23 mouse cellular contexts compared by ENCODE assay signal in the genomic region with DNA sequence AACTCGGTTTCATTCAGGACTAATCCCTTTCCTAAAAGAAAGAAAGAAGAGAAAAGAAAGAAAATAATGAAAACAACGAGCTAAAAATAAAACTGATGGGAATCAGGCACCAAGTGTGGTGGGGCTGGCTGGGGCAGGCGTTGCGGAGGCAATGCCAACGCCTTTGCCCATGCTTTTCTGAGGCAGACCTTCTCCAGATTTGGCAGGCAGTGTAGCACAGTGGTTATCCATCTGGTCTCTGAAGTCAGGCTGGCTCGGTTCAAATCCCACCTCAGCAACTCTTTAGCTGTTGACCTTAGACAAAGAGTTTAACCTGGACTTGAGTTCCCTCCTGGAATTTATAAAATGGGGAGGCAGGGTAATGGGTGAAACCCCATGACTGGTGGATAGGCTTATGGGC. TPM values are rescaled to one million over a fixed set of nuclear protein-coding genes. Genes with fewer than 3 reads are reported as not detected.
A peak's percentile ranks its signal among the peaks of the same experiment; 100 is the strongest.
DNase-seq lines count a peak whose midpoint lies in the region; ATAC-seq and TF ChIP-seq lines count a peak whose summit lies in the region.
"Had no signal": no experiment of that assay in that cellular context is flagged by ENCODE, and none has a peak within 500 bp of the region (broad histone marks: within the 10 kb centered on the region; RNA-seq: fewer than 3 reads in every experiment).

No protein-coding gene starts in this region.

- peak overlapping the region; percentile 79 for H3K27ac ChIP-seq in forebrain, embryonic 15.5 days (replicated peaks)
- no peak overlapping the region for H3K27ac ChIP-seq in forebrain, embryonic 12.5 days
- peak overlapping the region; percentile 30; the same call in 1 of the 2 replicates for H3K27ac ChIP-seq in left cerebral cortex, adult 2 months
- peak overlapping the region; percentile 80 for H3K27ac ChIP-seq in midbrain, embryonic 16.5 days (ENCODE audit: low read length)
- H3K27ac ChIP-seq: limb, embryonic 10.5 days; neural tube, embryonic 13.5 days; stomach, embryonic 15.5 days had no signal

- 37% methylated on average over 6 of the region's 6 CpGs for WGBS in forebrain, embryonic 15.5 days
- 56% methylated on average over 6 of the region's 6 CpGs for WGBS in forebrain, embryonic 12.5 days
- 35% methylated on average over 6 of the region's 6 CpGs for WGBS in midbrain, embryonic 16.5 days

- H3K9ac ChIP-seq in forebrain, embryonic 15.5 days (replicated peaks) = no peak overlapping the region
- H3K9ac ChIP-seq in forebrain, embryonic 12.5 days = no peak overlapping the region
- H3K9ac ChIP-seq in midbrain, embryonic 16.5 days (ENCODE audit: low read depth, low read length) = no peak overlapping the region
- H3K9ac ChIP-seq: liver, postnatal 0 days; neural tube, embryonic 13.5 days; stomach, embryonic 15.5 days had no signal

- no peak for ATAC-seq in forebrain, embryonic 15.5 days (replicated peaks)
- no peak for ATAC-seq in forebrain, embryonic 12.5 days (ENCODE audit: low FRiP score)
- no peak for ATAC-seq in midbrain, embryonic 16.5 days
- ATAC-seq: activated CD4-positive, CD25-positive, alpha-beta regulatory T cell, adult 4 months; inflammation-experienced regulatory T-cells, adult 6 months; liver, postnatal 0 days had no signal

- DNase-seq in left cerebral cortex, adult 2 months (ENCODE audit: extremely low spot score in 1 of 2, low spot score in 2 of 2) = no peak
- no peak for DNase-seq in left cerebral cortex, adult 11 months (ENCODE audit: low spot score)
- DNase-seq in layer of hippocampus, postnatal 10 days (ENCODE audit: low spot score in 2 of 2) = peak; percentile 48 to 58
- DNase-seq in kidney, adult 18-20 months = no peak
- DNase-seq in heart, adult 8-10 months (ENCODE audit: low spot score) = no peak
- DNase-seq: adrenal gland, postnatal 25 days; cerebellum, adult 18-20 months; heart, postnatal 36 days; kidney, adult 8-10 months; kidney, postnatal 14 days; liver, postnatal 0 days; lung, postnatal 10 days; thymus, adult 2 months had no signal

- no peak for TF ChIP-seq CTCF in left cerebral cortex, adult 2 months (IDR thresholded peaks at IDR 0.05)

- H3K9me3 ChIP-seq in forebrain, embryonic 15.5 days = no peaks in the 10 kb centered on the region
- H3K9me3 ChIP-seq in forebrain, embryonic 12.5 days = no peaks in the 10 kb centered on the region
- H3K9me3 ChIP-seq in midbrain, embryonic 16.5 days (replicated peaks; ENCODE audit: control insufficient read depth, low read length, poor library complexity, severe bottlenecking) = no peaks in the 10 kb centered on the region
- H3K9me3 ChIP-seq: limb, embryonic 10.5 days; neural tube, embryonic 13.5 days; stomach, embryonic 15.5 days had no signal

- no peaks in the 10 kb centered on the region for H3K36me3 ChIP-seq in forebrain, embryonic 15.5 days
- no peaks in the 10 kb centered on the region for H3K36me3 ChIP-seq in forebrain, embryonic 12.5 days (replicated peaks)
- H3K36me3 ChIP-seq in midbrain, embryonic 16.5 days (ENCODE audit: control insufficient read depth, insufficient read depth, low read length) = no peaks in the 10 kb centered on the region
- H3K36me3 ChIP-seq: G1E; limb, embryonic 10.5 days; neural tube, embryonic 13.5 days; stomach, embryonic 15.5 days had no signal

- intact Hi-C loops in left cerebral cortex, adult 2 months (cut with DNase I) = no loop called here

- H3K4me2 ChIP-seq in forebrain, embryonic 15.5 days (replicated peaks) = no peak overlapping the region
- H3K4me2 ChIP-seq in forebrain, embryonic 12.5 days = no peak overlapping the region
- H3K4me2 ChIP-seq in midbrain, embryonic 16.5 days (ENCODE audit: low read length) = peak overlapping the region; percentile 20; the same call in 1 of the 2 replicates
- H3K4me2 ChIP-seq: neural tube, embryonic 13.5 days; stomach, embryonic 15.5 days had no signal

- H3K4me1 ChIP-seq in forebrain, embryonic 15.5 days = peaks cover 45% of the 10 kb centered on the region
- H3K4me1 ChIP-seq in forebrain, embryonic 12.5 days = peaks cover 26% of the 10 kb centered on the region
- peaks cover 28% of the 10 kb centered on the region for H3K4me1 ChIP-seq in midbrain, embryonic 16.5 days (ENCODE audit: control insufficient read depth, insufficient read depth, low read length)

- no peaks in the 10 kb centered on the region for H3K27me3 ChIP-seq in forebrain, embryonic 15.5 days
- peaks cover 57% of the 10 kb centered on the region for H3K27me3 ChIP-seq in forebrain, embryonic 12.5 days
- no peaks in the 10 kb centered on the region for H3K27me3 ChIP-seq in midbrain, embryonic 16.5 days (ENCODE audit: control insufficient read depth, insufficient read depth, low read depth, low read length)
- H3K27me3 ChIP-seq: neural tube, embryonic 13.5 days; stomach, embryonic 15.5 days had no signal

- H3K4me3 ChIP-seq in forebrain, embryonic 15.5 days = no peak overlapping the region
- H3K4me3 ChIP-seq in forebrain, embryonic 12.5 days (replicated peaks) = no peak overlapping the region
- H3K4me3 ChIP-seq in left cerebral cortex, adult 2 months = no peak overlapping the region
- no peak overlapping the region for H3K4me3 ChIP-seq in midbrain, embryonic 16.5 days (ENCODE audit: low read depth, low read length)
- H3K4me3 ChIP-seq: limb, embryonic 10.5 days; neural tube, embryonic 13.5 days; stomach, embryonic 15.5 days had no signal

RNA-seq across cellular contexts. Expression of gene Kcng1, which starts 57.3 kb away (rescaled TPM):
- polyA plus RNA-seq in forebrain, embryonic 15.5 days (2015; fragmentation: Nextera tagmentation; extraction: Ambion mirVana) = 16.0 and 16.7 TPM in 2 replicates
- 3.7 TPM in 2 replicates for polyA plus RNA-seq in forebrain, embryonic 12.5 days (2016; fragmentation: Nextera tagmentation; extraction: Ambion mirVana)
- total RNA-seq in left cerebral cortex, adult 2 months (2021) = 10 to 100 TPM; 30.5 to 39.6 TPM
- total RNA-seq in layer of hippocampus, postnatal 10 days (2021) = 10 to 100 TPM; 45.5 to 46.8 TPM
- polyA plus RNA-seq in midbrain, embryonic 16.5 days (2015; fragmentation: Nextera tagmentation; extraction: Ambion mirVana) = 3.5 and 3.6 TPM in 2 replicates
- total RNA-seq in heart, adult 8-10 months (2022) = not detected
- total RNA-seq: liver, adult 2 months had no signal
- polyA plus RNA-seq: activated CD4-positive, CD25-positive, alpha-beta regulatory T cell, adult 4 months; G1E; inflammation-experienced regulatory T-cells, adult 6 months; liver, adult 2 months had no signal

Comparison
In these comparisons a context has a peak if more than half of its experiments do, and no peak if none do; other contexts are left out.
1. DNase-seq: peak in layer of hippocampus, postnatal 10 days (2 of 2); none in left cerebral cortex, adult 2 months (0 of 2), left cerebral cortex, adult 11 months (single experiment), kidney, adult 18-20 months (single experiment) and heart, adult 8-10 months (single experiment).
2. RNA of gene Kcng1, which starts 57.3 kb away (total RNA-seq): 45.5 to 46.8 TPM in layer of hippocampus, postnatal 10 days and 30.5 to 39.6 TPM in left cerebral cortex, adult 2 months; not detected in heart, adult 8-10 months; every median in the first group is over 10 times any median in the second.